Mouse (Mus musculus): Measurements from ENCODE around the gene Napa. TPM values are rescaled to one million over a fixed set of nuclear protein-coding genes. Genes with fewer than 3 reads are reported as not detected.

Gene Napa
- polyA plus RNA-seq, 1 experiment from 2014 or later = 179 TPM

DNA sequence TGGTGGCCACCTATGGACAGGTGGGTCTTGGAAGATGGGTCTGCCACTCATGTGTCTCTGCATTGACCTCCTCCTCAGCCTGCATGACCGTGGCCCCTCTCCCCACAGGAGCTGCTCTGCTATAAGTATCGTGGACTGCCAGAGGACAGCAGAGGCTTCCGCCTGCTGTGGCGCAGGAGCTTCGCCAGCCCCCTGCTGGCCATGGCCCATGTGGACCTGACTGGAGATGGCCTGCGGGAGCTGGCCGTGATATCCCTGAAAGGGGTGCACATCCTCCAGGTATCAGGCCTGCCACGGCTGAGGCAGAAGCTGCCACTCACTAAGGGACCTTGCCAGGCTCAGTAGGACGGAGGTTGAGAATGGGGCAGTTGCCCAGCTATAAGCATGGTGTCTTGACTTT lies 27.6 kb downstream of the Napa start:
- no peak overlapping the region for H3K9ac ChIP-seq (ENCODE audit: low read depth, low read length)
- H3K9me3 ChIP-seq (ENCODE audit: control insufficient read depth, low read length) = no peaks in the 10 kb centered on the region
- no peak overlapping the region for H3K27ac ChIP-seq (ENCODE audit: low read depth, low read length)
- no peak overlapping the region for H3K4me3 ChIP-seq (ENCODE audit: low read length)
- peaks cover 13% of the 10 kb centered on the region; the same call in 1 of the 2 replicates for H3K4me1 ChIP-seq (ENCODE audit: control insufficient read depth, insufficient read depth, low read length)
- H3K4me2 ChIP-seq (replicated peaks; ENCODE audit: low read depth, low read length) = no peak overlapping the region
- no peaks in the 10 kb centered on the region for H3K27me3 ChIP-seq (ENCODE audit: control insufficient read depth, insufficient read depth, low read length)
- no peak for ATAC-seq (ENCODE audit: low FRiP score, low TSS enrichment)
- 83% methylated on average over 9 of the region's 9 CpGs for WGBS
- peaks cover 16% of the 10 kb centered on the region for H3K36me3 ChIP-seq (ENCODE audit: control insufficient read depth, insufficient read depth, low read length)

DNA sequence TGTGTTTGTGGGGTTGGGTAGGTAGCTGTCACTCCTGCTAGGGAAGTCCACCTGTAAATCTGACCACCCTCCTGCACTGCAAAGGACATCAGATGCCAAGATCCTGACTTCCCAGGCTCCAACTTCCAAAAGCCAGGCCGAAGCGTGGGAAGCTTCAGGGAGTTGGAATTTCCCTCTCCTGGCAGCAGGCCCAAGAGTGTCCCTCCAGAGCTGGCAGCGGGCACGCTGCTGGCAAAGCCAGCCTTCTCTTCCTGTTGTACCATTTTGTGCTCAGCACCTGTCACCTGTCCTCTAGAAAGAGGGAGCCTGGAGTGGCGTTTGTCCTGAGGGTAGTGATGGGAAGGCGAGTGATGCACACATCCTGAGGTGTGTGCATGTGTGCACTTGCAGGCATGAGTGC lies 30.1 kb downstream of the Napa start:
- H3K9me3 ChIP-seq (ENCODE audit: control insufficient read depth, low read length) = no peaks in the 10 kb centered on the region
- no peaks in the 10 kb centered on the region for H3K27me3 ChIP-seq (ENCODE audit: control insufficient read depth, insufficient read depth, low read length)
- H3K4me1 ChIP-seq (ENCODE audit: control insufficient read depth, insufficient read depth, low read length) = peaks cover 32% of the 10 kb centered on the region
- H3K4me3 ChIP-seq (ENCODE audit: low read length) = no peak overlapping the region
- no peak overlapping the region for H3K9ac ChIP-seq (ENCODE audit: low read depth, low read length)
- no peak overlapping the region for H3K27ac ChIP-seq (ENCODE audit: low read depth, low read length)
- no peak for ATAC-seq (ENCODE audit: low FRiP score, low TSS enrichment)
- 89% methylated on average over 6 of the region's 6 CpGs for WGBS
- peaks cover 16% of the 10 kb centered on the region for H3K36me3 ChIP-seq (ENCODE audit: control insufficient read depth, insufficient read depth, low read length)
- H3K4me2 ChIP-seq (replicated peaks; ENCODE audit: low read depth, low read length) = no peak overlapping the region

DNA sequence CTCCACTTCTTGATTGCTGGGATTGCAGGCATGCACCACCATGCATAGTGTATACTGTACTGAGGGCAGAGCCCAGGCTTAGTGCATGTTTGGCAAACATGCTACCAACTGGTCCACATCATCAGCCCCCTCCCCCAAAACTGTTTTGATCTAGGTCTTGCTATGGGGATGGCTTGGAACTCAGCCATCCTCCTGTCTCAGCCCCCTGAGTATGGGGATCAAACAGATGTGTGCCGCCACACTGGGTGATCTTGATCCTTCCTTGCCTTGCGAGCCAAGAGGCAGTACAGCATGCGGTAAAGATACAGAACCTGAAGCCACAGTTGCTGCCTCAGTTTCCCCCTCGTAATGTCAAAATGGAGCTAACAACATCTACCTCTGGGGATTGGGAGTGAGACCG lies 30.6 kb downstream of the Napa start:
- Histone ChIP-seq H3K9me3 (ENCODE audit: control insufficient read depth, low read length) (no peaks in the 10 kb centered on the region), H3K36me3 (ENCODE audit: control insufficient read depth, insufficient read depth, low read length) (peaks cover 16% of the 10 kb centered on the region), H3K27ac (ENCODE audit: low read depth, low read length) (no peak overlapping the region), H3K4me2 (replicated peaks; ENCODE audit: low read depth, low read length) (peak overlapping the region; percentile 91), H3K9ac (ENCODE audit: low read depth, low read length) (no peak overlapping the region), H3K4me1 (ENCODE audit: control insufficient read depth, insufficient read depth, low read length) (peaks cover 32% of the 10 kb centered on the region), H3K27me3 (ENCODE audit: control insufficient read depth, insufficient read depth, low read length) (no peaks in the 10 kb centered on the region), H3K4me3 (ENCODE audit: low read length) (no peak overlapping the region)
- no peak for ATAC-seq (ENCODE audit: low FRiP score, low TSS enrichment)
- 71% methylated on average over 5 of the region's 5 CpGs for WGBS

DNA sequence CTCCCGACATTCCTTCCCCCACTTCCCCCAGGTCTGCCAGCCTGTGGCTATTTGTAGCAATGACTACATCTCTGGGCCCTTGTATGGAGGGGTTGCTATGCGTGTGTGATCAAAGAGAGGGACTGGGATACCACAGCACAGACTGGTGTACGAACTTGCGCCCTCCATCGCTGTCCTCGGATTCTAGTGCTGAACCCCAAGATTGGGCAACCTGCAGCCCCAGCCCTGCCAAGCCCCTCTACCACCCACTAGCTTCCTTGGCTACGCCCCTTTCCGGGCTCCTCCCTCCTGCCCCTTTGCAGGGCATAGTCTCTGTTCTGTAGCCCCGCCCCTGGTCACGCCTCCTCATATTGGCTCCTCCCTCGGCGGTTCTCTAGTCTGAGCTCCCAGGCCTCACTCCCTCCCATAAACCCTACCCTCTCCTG lies 31.2 kb downstream of the Napa start, which contains the start of gene Slc8a2:
TSS of gene Slc8a2 (plus strand) at position 406 of the 425 bp plus-strand sequence.
- H3K27ac ChIP-seq (ENCODE audit: low read depth, low read length) = peak within 1 kb of the TSS; percentile 77
- 4% methylated on average over 12 of the region's 12 CpGs for WGBS
- H3K9me3 ChIP-seq (ENCODE audit: control insufficient read depth, low read length) = no peaks in the 10 kb centered on the region

DNA sequence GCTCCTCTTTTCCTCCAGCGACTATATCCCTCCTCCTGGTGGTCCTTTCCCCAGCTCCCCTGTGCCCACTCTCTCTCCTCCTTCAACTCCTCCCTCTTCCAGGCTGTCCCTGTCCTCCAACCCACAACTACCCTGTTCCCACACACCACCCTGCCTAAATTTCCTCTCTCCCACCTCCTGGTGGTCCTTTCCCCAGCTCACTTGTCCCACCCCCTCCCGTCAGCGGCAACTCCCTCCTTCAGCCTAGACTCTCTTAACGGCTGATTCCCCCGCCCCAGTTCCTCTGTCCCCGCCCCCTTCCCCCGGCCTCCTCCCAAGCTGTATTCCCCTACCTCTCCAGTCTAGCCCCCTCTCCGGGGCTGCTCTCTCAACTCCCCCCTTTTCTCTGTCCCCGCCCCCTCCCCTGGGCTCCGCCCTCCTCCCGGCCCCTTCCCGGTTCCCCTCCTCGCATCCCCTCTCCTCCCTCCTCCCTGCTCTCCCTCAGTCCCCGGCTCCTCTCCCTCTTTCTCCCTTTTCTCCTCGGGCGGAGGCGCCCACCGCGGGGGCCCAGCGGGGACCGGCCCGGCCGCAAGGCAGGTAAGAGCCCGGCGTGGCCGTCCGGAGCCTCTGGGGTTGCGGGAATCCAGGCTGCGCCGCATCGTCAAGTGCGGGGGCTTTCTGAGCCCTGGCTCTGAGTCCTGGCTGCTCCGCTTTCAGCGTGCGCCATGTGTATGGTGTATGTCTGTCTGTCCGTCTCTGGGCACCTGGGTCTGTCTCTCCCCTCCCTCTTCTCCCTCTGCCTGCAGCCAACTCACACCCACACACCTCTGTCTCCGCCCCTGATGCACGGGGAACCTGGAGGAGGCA lies 31.8 kb downstream of the Napa start:
- Histone ChIP-seq H3K27ac (ENCODE audit: low read depth, low read length) (peak overlapping the region; percentile 77), H3K4me1 (ENCODE audit: control insufficient read depth, insufficient read depth, low read length) (peaks cover 32% of the 10 kb centered on the region), H3K4me3 (ENCODE audit: low read length) (peak overlapping the region; percentile 56), H3K9me3 (ENCODE audit: control insufficient read depth, low read length) (no peaks in the 10 kb centered on the region), H3K4me2 (replicated peaks; ENCODE audit: low read depth, low read length) (peak overlapping the region; percentile 91), H3K36me3 (ENCODE audit: control insufficient read depth, insufficient read depth, low read length) (peaks cover 10% of the 10 kb centered on the region), H3K27me3 (ENCODE audit: control insufficient read depth, insufficient read depth, low read length) (no peaks in the 10 kb centered on the region), H3K9ac (ENCODE audit: low read depth, low read length) (peak overlapping the region; percentile 63)
- 1% methylated on average over 35 of the region's 38 CpGs for WGBS
- ATAC-seq (ENCODE audit: low FRiP score, low TSS enrichment) = peak; percentile 86

More for the DNA sequence above, 31.2 kb downstream of the Napa start, which contains the start of gene Slc8a2:
- peak within 1 kb of the TSS; percentile 63 for H3K9ac ChIP-seq (ENCODE audit: low read depth, low read length)
- H3K4me2 ChIP-seq (replicated peaks; ENCODE audit: low read depth, low read length) = peak within 1 kb of the TSS; percentile 91
- H3K36me3 ChIP-seq (ENCODE audit: control insufficient read depth, insufficient read depth, low read length) = peaks cover 13% of the 10 kb centered on the region
- H3K4me3 ChIP-seq (ENCODE audit: low read length) = peak within 1 kb of the TSS; percentile 56
- H3K4me1 ChIP-seq (ENCODE audit: control insufficient read depth, insufficient read depth, low read length) = peaks cover 32% of the 10 kb centered on the region
- peak; percentile 87 for ATAC-seq (ENCODE audit: low FRiP score, low TSS enrichment)
- H3K27me3 ChIP-seq (ENCODE audit: control insufficient read depth, insufficient read depth, low read length) = no peaks in the 10 kb centered on the region

DNA sequence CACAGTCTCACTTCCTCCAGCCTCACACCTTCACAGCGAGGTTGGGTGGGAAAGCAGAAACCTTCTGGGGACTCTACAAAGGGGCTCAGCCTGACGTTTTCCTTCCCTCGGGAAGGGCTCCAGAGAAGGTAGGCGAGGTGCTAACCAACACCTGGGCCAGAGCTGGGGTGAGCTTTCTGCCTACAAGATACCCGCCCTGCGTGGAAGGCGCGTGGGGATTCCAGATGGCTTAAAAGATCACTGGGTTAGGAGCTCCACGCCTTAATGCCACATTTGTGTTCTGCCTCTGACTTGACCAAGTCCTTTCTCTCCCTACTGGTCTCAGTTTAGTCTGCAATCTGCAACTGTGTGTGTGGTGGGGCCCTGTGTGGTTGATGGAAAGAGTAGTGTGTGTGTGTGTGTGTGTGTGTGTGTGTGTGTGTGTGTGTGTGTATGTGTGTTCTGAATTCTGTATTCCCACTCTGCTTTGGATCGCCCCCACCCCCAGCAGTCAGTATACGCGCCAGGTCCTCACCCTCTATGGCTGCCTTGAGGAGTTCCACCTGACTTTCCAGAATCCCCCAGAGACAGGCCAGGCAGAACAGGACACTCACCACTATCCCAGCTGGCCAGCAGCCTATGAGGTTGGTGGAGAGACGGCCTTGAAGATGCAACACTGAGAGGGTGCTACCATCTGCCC lies 32.8 kb downstream of the Napa start:
- Histone ChIP-seq H3K27ac (ENCODE audit: low read depth, low read length) (no peak overlapping the region), H3K4me3 (ENCODE audit: low read length) (peak overlapping the region; percentile 56), H3K4me1 (ENCODE audit: control insufficient read depth, insufficient read depth, low read length) (peaks cover 32% of the 10 kb centered on the region), H3K27me3 (ENCODE audit: control insufficient read depth, insufficient read depth, low read length) (no peaks in the 10 kb centered on the region), H3K9ac (ENCODE audit: low read depth, low read length) (0 out of 2 replicates have a peak overlapping the region, but pooled peaks have one; percentile 63), H3K4me2 (replicated peaks; ENCODE audit: low read depth, low read length) (peak overlapping the region; percentile 91), H3K9me3 (ENCODE audit: control insufficient read depth, low read length) (no peaks in the 10 kb centered on the region), H3K36me3 (ENCODE audit: control insufficient read depth, insufficient read depth, low read length) (no peaks in the 10 kb centered on the region; the same call in 1 of the 2 replicates)
- WGBS = 34% methylated on average over 13 of the region's 13 CpGs
- no peak for ATAC-seq (ENCODE audit: low FRiP score, low TSS enrichment)

DNA sequence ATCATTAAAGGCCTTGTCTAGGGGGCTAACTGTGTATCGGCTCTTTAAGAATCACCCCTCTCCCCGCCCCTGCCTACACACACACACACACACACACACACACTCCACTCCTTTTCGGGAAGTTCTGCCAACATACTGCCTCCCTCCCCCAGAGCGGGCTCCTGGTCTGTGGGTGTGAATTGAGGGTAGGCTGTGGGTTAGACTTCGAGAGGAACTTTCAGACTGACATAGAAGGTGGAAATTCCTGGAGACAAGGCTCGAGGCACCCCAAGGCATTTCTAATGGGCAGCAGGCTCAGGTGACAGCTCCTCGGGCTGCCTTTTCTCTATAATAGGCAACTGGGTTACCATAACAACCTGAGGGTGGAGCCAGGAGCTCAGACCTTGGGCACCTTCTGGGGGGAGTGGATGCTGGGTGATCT lies 33.9 kb downstream of the Napa start:
- Histone ChIP-seq H3K27me3 (ENCODE audit: control insufficient read depth, insufficient read depth, low read length) (no peaks in the 10 kb centered on the region), H3K9me3 (ENCODE audit: control insufficient read depth, low read length) (no peaks in the 10 kb centered on the region), H3K4me1 (ENCODE audit: control insufficient read depth, insufficient read depth, low read length) (peaks cover 32% of the 10 kb centered on the region), H3K36me3 (ENCODE audit: control insufficient read depth, insufficient read depth, low read length) (no peaks in the 10 kb centered on the region; the same call in 1 of the 2 replicates), H3K27ac (ENCODE audit: low read depth, low read length) (no peak overlapping the region), H3K9ac (ENCODE audit: low read depth, low read length) (no peak overlapping the region), H3K4me3 (ENCODE audit: low read length) (no peak overlapping the region), H3K4me2 (replicated peaks; ENCODE audit: low read depth, low read length) (0 out of 2 replicates have a peak overlapping the region, but pooled peaks have one; percentile 10)
- 16% methylated on average over 7 of the region's 7 CpGs for WGBS
- ATAC-seq (ENCODE audit: low FRiP score, low TSS enrichment) = no peak

DNA sequence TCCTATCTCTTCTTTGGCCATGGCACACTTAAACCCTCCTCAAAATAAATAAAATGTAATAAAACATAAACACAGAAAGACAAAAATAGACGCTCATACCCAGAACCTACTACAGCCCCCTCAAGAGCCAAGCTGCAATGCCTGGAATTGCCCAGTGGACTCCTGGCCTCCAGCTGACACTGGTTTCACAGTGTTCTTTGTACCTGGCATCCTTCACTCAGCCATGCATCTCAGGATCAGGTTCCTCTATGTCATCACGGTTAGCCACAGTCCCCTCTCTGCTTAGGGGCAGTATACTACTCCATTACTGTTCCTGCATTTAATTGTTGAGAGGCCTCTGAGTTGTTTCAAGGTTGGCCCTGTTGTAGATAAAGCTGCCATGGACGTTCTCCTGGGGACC lies 34.7 kb downstream of the Napa start:
- no peak overlapping the region for H3K4me3 ChIP-seq (ENCODE audit: low read length)
- no peak overlapping the region for H3K9ac ChIP-seq (ENCODE audit: low read depth, low read length)
- no peaks in the 10 kb centered on the region for H3K36me3 ChIP-seq (ENCODE audit: control insufficient read depth, insufficient read depth, low read length)
- no peak overlapping the region for H3K4me2 ChIP-seq (replicated peaks; ENCODE audit: low read depth, low read length)
- WGBS = 68% methylated on average over 3 of the region's 3 CpGs
- no peaks in the 10 kb centered on the region for H3K27me3 ChIP-seq (ENCODE audit: control insufficient read depth, insufficient read depth, low read length)
- ATAC-seq (ENCODE audit: low FRiP score, low TSS enrichment) = no peak
- peaks cover 32% of the 10 kb centered on the region for H3K4me1 ChIP-seq (ENCODE audit: control insufficient read depth, insufficient read depth, low read length)
- H3K9me3 ChIP-seq (ENCODE audit: control insufficient read depth, low read length) = no peaks in the 10 kb centered on the region
- H3K27ac ChIP-seq (ENCODE audit: low read depth, low read length) = no peak overlapping the region

DNA sequence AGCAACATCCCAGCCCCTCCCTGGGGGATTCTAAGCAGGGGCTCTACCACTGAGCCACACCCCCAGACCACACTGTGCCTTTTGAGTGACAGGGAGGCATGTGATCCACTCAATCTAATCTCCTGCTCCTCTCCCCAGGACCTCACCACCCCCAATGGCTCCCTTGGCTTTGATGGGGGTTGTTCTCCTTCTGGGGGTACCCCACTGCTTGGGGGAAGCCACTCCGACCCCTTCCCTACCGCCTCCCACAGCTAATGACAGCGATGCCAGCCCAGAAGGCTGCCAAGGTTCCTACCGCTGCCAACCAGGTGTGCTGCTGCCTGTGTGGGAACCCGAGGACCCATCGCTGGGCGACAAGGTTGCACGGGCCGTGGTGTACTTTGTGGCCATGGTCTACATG lies 35.4 kb downstream of the Napa start:
- Histone ChIP-seq H3K9me3 (ENCODE audit: control insufficient read depth, low read length) (no peaks in the 10 kb centered on the region), H3K4me1 (ENCODE audit: control insufficient read depth, insufficient read depth, low read length) (peaks cover 32% of the 10 kb centered on the region), H3K4me3 (ENCODE audit: low read length) (no peak overlapping the region), H3K9ac (ENCODE audit: low read depth, low read length) (no peak overlapping the region), H3K27me3 (ENCODE audit: control insufficient read depth, insufficient read depth, low read length) (no peaks in the 10 kb centered on the region), H3K36me3 (ENCODE audit: control insufficient read depth, insufficient read depth, low read length) (no peaks in the 10 kb centered on the region), H3K27ac (ENCODE audit: low read depth, low read length) (no peak overlapping the region), H3K4me2 (replicated peaks; ENCODE audit: low read depth, low read length) (no peak overlapping the region)
- ATAC-seq (ENCODE audit: low FRiP score, low TSS enrichment) = no peak
- WGBS = 88% methylated on average over 9 of the region's 9 CpGs

Data from kidney, embryonic 14.5 days (tissue).